Mouse (Mus musculus): ENCODE results near the gene Il6st.

Gene Il6st

DNA sequence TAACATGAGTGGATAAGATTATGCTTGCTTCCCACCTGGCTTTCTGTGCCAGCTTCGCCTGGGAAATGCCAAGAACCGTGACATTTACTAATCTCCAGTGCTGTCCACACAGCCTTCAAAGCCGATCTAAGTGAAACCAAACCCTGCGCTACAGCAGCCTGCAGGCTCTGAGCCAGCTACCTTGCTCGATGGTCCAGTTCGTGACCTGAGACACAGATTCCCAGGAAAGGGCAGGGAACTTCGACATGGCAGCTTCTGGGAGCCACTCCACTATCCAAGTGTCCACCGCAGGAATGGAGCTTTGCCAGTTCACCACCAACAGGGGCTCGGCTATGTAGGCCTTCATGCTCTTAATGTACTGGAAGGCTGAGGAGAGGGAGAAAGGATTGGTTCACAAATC lies 69.7 kb downstream of the Il6st start:
- no peak for DNase-seq

GRCm38 (mm10) chr13:112536611-112537010 lies 72.7 kb downstream of the Il6st start:
- no peak for DNase-seq

GRCm38 (mm10) chr13:112537065-112537464 lies 73.2 kb downstream of the Il6st start:
- no peak for DNase-seq

DNA sequence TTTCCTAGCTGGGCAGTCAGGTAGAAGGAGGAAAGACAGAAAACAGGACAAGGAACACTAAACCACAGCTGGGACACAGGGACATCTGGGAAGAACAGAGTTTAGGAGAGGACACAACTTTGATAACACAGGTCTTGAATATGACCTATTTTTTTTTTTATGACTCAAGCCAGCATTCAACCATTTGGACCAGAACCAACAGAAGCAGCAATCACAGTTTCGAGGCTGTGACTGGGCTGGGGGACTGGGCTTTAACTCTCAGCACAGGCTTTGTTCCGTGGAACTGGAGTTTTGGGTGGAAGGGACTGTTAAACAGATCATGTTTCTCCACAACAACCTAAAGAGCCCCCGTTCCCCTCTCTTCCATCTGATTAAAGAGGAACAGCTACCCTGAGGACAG lies 76.7 kb downstream of the Il6st start:
- DNase-seq, result no peak

DNA sequence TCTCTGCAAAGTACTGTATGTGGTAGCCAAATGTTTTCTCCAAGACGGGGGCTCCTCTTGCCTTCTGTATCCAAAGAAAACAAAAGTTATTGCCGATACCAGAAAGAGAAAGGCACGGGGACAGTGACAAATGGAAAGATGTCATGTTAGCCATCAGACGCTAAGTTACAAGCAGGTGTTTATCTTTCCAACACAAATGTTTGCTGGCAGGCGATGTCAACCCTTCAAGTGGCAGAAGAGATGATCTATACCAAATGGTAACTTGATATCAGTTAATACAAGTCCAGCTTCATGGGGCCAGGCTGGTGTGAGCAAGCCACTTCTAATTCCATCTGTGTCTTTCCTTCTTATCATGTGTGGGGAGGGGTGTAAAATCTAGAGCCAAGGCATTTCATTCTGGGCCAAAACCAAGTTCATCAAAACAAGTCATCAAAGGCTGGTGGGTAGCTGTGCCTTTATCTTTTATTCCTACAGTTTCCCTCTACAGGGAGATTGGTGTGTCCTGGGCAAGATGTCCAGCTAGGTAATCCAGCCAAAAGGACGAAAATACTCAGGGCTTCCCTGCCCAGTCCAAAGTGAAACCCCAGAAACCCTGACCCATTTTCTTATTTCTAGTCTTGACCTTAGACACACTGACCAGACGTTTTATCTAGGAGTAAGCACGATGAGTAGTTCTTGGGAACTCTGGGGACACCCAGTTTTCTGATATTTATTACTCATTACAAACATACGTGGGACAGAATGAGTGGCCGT lies 77.5 kb downstream of the Il6st start:
- no peak for DNase-seq

GRCm38 (mm10) chr13:112551641-112552548 lies 88.0 kb downstream of the Il6st start:
- no peak for DNase-seq

DNA sequence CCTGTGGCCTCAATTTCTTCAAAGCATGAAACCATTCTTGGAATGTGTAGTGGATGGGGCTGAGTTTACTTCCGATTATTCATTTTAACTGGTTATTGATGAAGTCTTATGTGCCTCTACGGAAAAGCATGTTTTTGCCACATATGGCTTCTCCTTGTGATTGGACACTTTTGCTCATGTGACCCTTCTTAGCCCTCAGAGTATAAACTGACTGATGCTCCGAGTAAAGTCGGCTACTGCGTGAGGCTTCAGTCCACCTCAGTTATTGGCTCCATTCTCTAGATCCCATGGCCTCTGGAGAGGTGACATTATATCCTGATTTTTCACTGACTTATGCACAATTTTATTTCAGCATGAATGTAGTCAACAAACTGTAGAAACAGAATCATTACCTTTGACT lies 89.4 kb downstream of the Il6st start:
- no peak for DNase-seq

- no peak for DNase-seq
These were observed 92.6 kb downstream of the Il6st start for GRCm38 (mm10) chr13:112556501-112556900.

Measured in kidney, postnatal 10 days (tissue).